Mouse (Mus musculus) embryonic facial prominence, embryonic 13.5 days (tissue): ENCODE measurements around the gene Hspb2. TPM values are rescaled to one million over a fixed set of nuclear protein-coding genes. Genes with fewer than 3 reads are reported as not detected.

Experiments used
- ATAC-seq: fragments of 200-750 bp; cut with Nextera tagmentation; 2 replicates; pipeline ENCODE4 v1.8.0; 2017; ENCODE audit warnings: low read depth; ENCODE audit not compliant: insufficient number of reproducible peaks, insufficient read depth, low FRiP score, low TSS enrichment
- H3K27ac ChIP-seq: fragments of 300-500 bp; sonication (generic); 2 replicates; pipeline ENCODE4 v1.5.1; 2015; ENCODE audit warnings: moderate library complexity, mild to moderate bottlenecking, inconsistent platforms
- H3K27me3 ChIP-seq: fragments of 300-500 bp; sonication (generic); 2 replicates; pipeline ENCODE4 v1.6.1; 2015; ENCODE audit warnings: mild to moderate bottlenecking, inconsistent platforms
- H3K36me3 ChIP-seq: fragments of 300-500 bp; sonication (generic); 2 replicates; pipeline ENCODE4 v1.6.1; 2015; ENCODE audit warnings: mild to moderate bottlenecking, inconsistent platforms
- H3K4me1 ChIP-seq: fragments of 300-500 bp; sonication (generic); 2 replicates; pipeline ENCODE4 v1.6.1; 2015; ENCODE audit warnings: inconsistent platforms
- H3K4me2 ChIP-seq: fragments of 300-500 bp; sonication (generic); 2 replicates; pipeline ENCODE4 v1.6.1; 2015; ENCODE audit warnings: moderate library complexity, mild to moderate bottlenecking, inconsistent platforms
- H3K4me3 ChIP-seq: fragments of 300-500 bp; sonication (generic); 2 replicates; pipeline ENCODE4 v1.5.1; 2015; ENCODE audit warnings: mild to moderate bottlenecking, inconsistent platforms
- H3K9ac ChIP-seq: fragments of 300-500 bp; sonication (generic); 2 replicates; pipeline ENCODE4 v1.6.1; 2015; ENCODE audit warnings: mild to moderate bottlenecking, inconsistent platforms
- H3K9me3 ChIP-seq: fragments of 300-500 bp; sonication (generic); 2 replicates; pipeline ENCODE4 v1.6.1; 2016; ENCODE audit warnings: inconsistent platforms
- WGBS: fragments of 180-500 bp; shearing (Covaris S2); methylation state at CpG from one replicate; pipeline ENCODE4 v1.1.7; 2015; ENCODE audit warnings: mixed read lengths; 5-methylcytosine and 5-hydroxymethylcytosine counted together
- polyA plus RNA-seq: library from polyadenylated mRNA; unstranded; fragments of >200 nt; fragmentation: Nextera tagmentation; extraction: Ambion mirVana; gene quantifications from 2 replicates; pipeline ENCODE4 v1.2.1, GENCODE M21; 2015

Hspb2 gene
- polyA plus RNA-seq, 1 experiment from 2014 or later, result 5.7 TPM

GRCm38 (mm10) chr9:50727171-50727924 is 24.8 kb downstream of the Hspb2 start:
- peak overlapping the region; percentile 83 for H3K27ac ChIP-seq
- no peaks in the 10 kb centered on the region for H3K27me3 ChIP-seq
- WGBS, result 2% methylated on average over 30 of the region's 30 CpGs
- no peaks in the 10 kb centered on the region for H3K36me3 ChIP-seq
- no peaks in the 10 kb centered on the region for H3K9me3 ChIP-seq
- peaks cover 48% of the 10 kb centered on the region for H3K4me1 ChIP-seq
- H3K4me2 ChIP-seq, result peak overlapping the region; percentile 82
- peak; percentile 10; the same call in 1 of the 2 replicates for ATAC-seq
- H3K9ac ChIP-seq, result peak overlapping the region; percentile 79
- peak overlapping the region; percentile 68 for H3K4me3 ChIP-seq

- Histone ChIP-seq H3K36me3 (no peaks in the 10 kb centered on the region), H3K9ac (peak overlapping the region; percentile 46; the same call in 1 of the 2 replicates), H3K4me2 (peak overlapping the region; percentile 82), H3K27ac (peak overlapping the region; percentile 83), H3K4me1 (peaks cover 54% of the 10 kb centered on the region), H3K9me3 (no peaks in the 10 kb centered on the region), H3K27me3 (no peaks in the 10 kb centered on the region), H3K4me3 (peak overlapping the region; percentile 68)
- ATAC-seq, result no peak
- WGBS, result 11% methylated on average over 8 of the region's 8 CpGs
These were observed 26.1 kb downstream of the Hspb2 start for GRCm38 (mm10) chr9:50725921-50726590.

GRCm38 (mm10) chr9:50724661-50725330 is 27.4 kb downstream of the Hspb2 start:
- WGBS, result 22% methylated on average over 3 of the region's 3 CpGs
- Histone ChIP-seq H3K9ac (peak overlapping the region; percentile 27; the same call in 1 of the 2 replicates), H3K4me3 (no peak overlapping the region), H3K4me1 (peaks cover 59% of the 10 kb centered on the region), H3K36me3 (no peaks in the 10 kb centered on the region), H3K27ac (peak overlapping the region; percentile 39; the same call in 1 of the 2 replicates), H3K9me3 (no peaks in the 10 kb centered on the region), H3K27me3 (no peaks in the 10 kb centered on the region), H3K4me2 (peak overlapping the region; percentile 82)
- ATAC-seq, result no peak

- Histone ChIP-seq H3K4me3 (no peak overlapping the region), H3K9me3 (no peaks in the 10 kb centered on the region), H3K4me2 (peak overlapping the region; percentile 82), H3K9ac (0 out of 2 replicates have a peak overlapping the region, but pooled peaks have one; percentile 27), H3K4me1 (peaks cover 59% of the 10 kb centered on the region), H3K27me3 (no peaks in the 10 kb centered on the region), H3K36me3 (no peaks in the 10 kb centered on the region), H3K27ac (peak overlapping the region; percentile 39; the same call in 1 of the 2 replicates)
- no peak for ATAC-seq
- WGBS, result 71% methylated on average over 2 of the region's 2 CpGs
These were observed 28.0 kb downstream of the Hspb2 start for GRCm38 (mm10) chr9:50724147-50724546.

GRCm38 (mm10) chr9:50723406-50723805 is 28.7 kb downstream of the Hspb2 start:
- Histone ChIP-seq H3K27me3 (no peaks in the 10 kb centered on the region), H3K4me3 (no peak overlapping the region), H3K36me3 (no peaks in the 10 kb centered on the region), H3K27ac (peak overlapping the region; percentile 64), H3K9ac (no peak overlapping the region), H3K4me1 (peaks cover 56% of the 10 kb centered on the region), H3K4me2 (peak overlapping the region; percentile 34; the same call in 1 of the 2 replicates), H3K9me3 (no peaks in the 10 kb centered on the region)
- 47% methylated on average over 7 of the region's 7 CpGs for WGBS
- no peak for ATAC-seq

- no peak overlapping the region for H3K9ac ChIP-seq
- 0 out of 2 replicates have a peak overlapping the region, but pooled peaks have one; percentile 64 for H3K27ac ChIP-seq
- 53% methylated on average over 8 of the region's 8 CpGs for WGBS
- H3K4me3 ChIP-seq, result no peak overlapping the region
- no peaks in the 10 kb centered on the region for H3K36me3 ChIP-seq
- H3K4me2 ChIP-seq, result no peak overlapping the region
- ATAC-seq, result no peak
- H3K27me3 ChIP-seq, result no peaks in the 10 kb centered on the region
- H3K4me1 ChIP-seq, result peaks cover 54% of the 10 kb centered on the region
- no peaks in the 10 kb centered on the region for H3K9me3 ChIP-seq
These were observed 29.7 kb downstream of the Hspb2 start for GRCm38 (mm10) chr9:50722451-50722911.

GRCm38 (mm10) chr9:50721061-50721460 is 31.1 kb downstream of the Hspb2 start:
- peak overlapping the region; percentile 20; the same call in 1 of the 2 replicates for H3K4me2 ChIP-seq
- no peak overlapping the region for H3K4me3 ChIP-seq
- H3K9ac ChIP-seq, result no peak overlapping the region
- 33% methylated on average over 12 of the region's 12 CpGs for WGBS
- peak overlapping the region; percentile 28; the same call in 1 of the 2 replicates for H3K27ac ChIP-seq
- no peaks in the 10 kb centered on the region; the same call in 1 of the 2 replicates for H3K36me3 ChIP-seq
- ATAC-seq, result no peak
- no peaks in the 10 kb centered on the region for H3K27me3 ChIP-seq
- peaks cover 43% of the 10 kb centered on the region for H3K4me1 ChIP-seq
- H3K9me3 ChIP-seq, result no peaks in the 10 kb centered on the region

GRCm38 (mm10) chr9:50718878-50719277 is 33.3 kb downstream of the Hspb2 start:
- H3K4me1 ChIP-seq, result peaks cover 23% of the 10 kb centered on the region
- no peak overlapping the region for H3K4me3 ChIP-seq
- no peak overlapping the region for H3K27ac ChIP-seq
- WGBS, result 77% methylated on average over 4 of the region's 4 CpGs
- H3K9ac ChIP-seq, result no peak overlapping the region
- no peaks in the 10 kb centered on the region for H3K27me3 ChIP-seq
- no peaks in the 10 kb centered on the region; the same call in 1 of the 2 replicates for H3K36me3 ChIP-seq
- no peak overlapping the region for H3K4me2 ChIP-seq
- no peaks in the 10 kb centered on the region for H3K9me3 ChIP-seq
- ATAC-seq, result no peak

- Histone ChIP-seq H3K4me3 (no peak overlapping the region), H3K9ac (no peak overlapping the region), H3K9me3 (no peaks in the 10 kb centered on the region), H3K4me2 (no peak overlapping the region), H3K27me3 (no peaks in the 10 kb centered on the region), H3K4me1 (no peaks in the 10 kb centered on the region), H3K27ac (no peak overlapping the region), H3K36me3 (peaks cover 10% of the 10 kb centered on the region)
- ATAC-seq, result no peak
- 42% methylated on average over 4 of the region's 4 CpGs for WGBS
These were observed 38.0 kb downstream of the Hspb2 start for GRCm38 (mm10) chr9:50714188-50714587.

- Histone ChIP-seq H3K9ac (no peak overlapping the region), H3K4me2 (no peak overlapping the region), H3K36me3 (peaks cover 16% of the 10 kb centered on the region), H3K27me3 (no peaks in the 10 kb centered on the region), H3K4me3 (no peak overlapping the region), H3K27ac (no peak overlapping the region), H3K4me1 (no peaks in the 10 kb centered on the region), H3K9me3 (no peaks in the 10 kb centered on the region)
- WGBS, result 81% methylated on average over 4 of the region's 4 CpGs
- ATAC-seq, result no peak
These were observed 40.8 kb downstream of the Hspb2 start for GRCm38 (mm10) chr9:50711337-50711736.

GRCm38 (mm10) chr9:50709108-50709507 is 43.0 kb downstream of the Hspb2 start:
- Histone ChIP-seq H3K9me3 (no peaks in the 10 kb centered on the region), H3K27me3 (no peaks in the 10 kb centered on the region), H3K4me1 (no peaks in the 10 kb centered on the region), H3K4me2 (no peak overlapping the region), H3K4me3 (no peak overlapping the region), H3K9ac (no peak overlapping the region), H3K27ac (no peak overlapping the region), H3K36me3 (peaks cover 25% of the 10 kb centered on the region)
- no peak for ATAC-seq
- WGBS, result 49% methylated on average over 2 of the region's 2 CpGs
